Mouse (Mus musculus): ENCODE data around the gene Csnk1g1.

DNA sequence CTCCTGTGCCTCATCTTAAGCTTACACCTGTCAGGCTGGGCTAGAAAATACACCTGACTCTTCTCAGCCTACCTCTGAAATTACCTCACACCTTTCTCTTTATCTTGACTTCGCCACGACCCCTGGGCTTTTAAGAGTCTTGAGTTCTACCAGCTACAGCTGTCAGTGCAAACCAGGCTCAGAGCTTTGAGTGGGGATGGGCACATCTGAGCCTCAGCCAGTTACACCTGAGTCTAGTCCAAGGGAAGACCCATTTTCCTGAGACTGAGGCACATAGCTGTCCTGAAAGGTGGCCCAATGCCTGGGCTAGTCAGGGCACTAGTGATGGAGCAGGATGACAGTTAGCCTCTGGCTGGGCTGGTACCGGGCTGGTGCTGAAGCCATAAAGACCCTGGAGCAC, 158.1 kb downstream of the Csnk1g1 start:
- no peak for TF ChIP-seq HCFC1 (IDR thresholded peaks at IDR 0.05; ENCODE audit: borderline replicate concordance, insufficient read depth, low read length)
- no peak for TF ChIP-seq MAFK (IDR thresholded peaks at IDR 0.05; ENCODE audit: insufficient read depth, low read depth, low read length)
- no peak for TF ChIP-seq CHD2 (IDR thresholded peaks at IDR 0.05; ENCODE audit: low read depth, low read length)
